Mouse (Mus musculus): Measurements from ENCODE around the gene Slc25a45.
A peak's percentile ranks its signal among the peaks of the same experiment; 100 is the strongest.

The Slc25a45 gene

DNA sequence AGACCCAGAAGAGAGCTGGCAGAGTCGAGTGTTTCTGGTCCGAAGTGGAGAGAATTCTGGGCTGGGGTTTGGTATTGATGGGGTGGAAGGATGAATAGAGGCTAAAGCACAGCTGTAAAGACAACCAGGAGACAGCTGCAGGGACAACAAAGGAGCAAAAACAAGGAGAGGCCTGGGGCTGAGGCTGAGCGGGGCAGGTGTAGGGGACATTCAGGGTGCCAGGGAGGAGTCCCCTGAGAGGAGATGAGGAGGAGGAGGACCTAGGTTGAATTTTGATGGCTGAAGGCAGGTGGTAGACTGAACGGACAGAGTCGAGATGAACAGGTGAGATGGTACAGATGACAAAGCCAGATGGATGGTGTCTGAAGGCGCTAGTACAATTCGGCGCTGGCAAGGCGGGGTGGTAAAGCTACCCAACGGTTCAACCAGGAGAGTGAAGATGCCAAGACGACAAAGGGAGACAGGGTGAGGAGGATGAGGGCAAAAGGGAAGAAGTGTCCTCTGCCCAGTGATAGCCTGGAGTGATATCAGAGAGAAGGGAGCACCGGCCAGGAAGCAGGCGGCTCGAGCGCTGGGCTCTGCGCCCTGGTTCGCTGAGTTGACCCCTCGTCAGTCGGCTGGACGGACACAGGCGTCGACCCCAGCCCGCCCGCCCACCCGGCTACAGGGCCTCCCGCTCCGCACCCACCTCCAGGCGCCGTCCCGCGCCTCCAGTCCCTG lies 15.8 kb downstream of the Slc25a45 start:
- peak; percentile 90 for DNase-seq

GRCm38 (mm10) chr19:5894002-5894678 lies 16.5 kb downstream of the Slc25a45 start, which contains the start of gene Tigd3:
Gene Tigd3, minus strand, starts transcription at chr19:5894149.
- DNase-seq = peak; percentile 100

DNA sequence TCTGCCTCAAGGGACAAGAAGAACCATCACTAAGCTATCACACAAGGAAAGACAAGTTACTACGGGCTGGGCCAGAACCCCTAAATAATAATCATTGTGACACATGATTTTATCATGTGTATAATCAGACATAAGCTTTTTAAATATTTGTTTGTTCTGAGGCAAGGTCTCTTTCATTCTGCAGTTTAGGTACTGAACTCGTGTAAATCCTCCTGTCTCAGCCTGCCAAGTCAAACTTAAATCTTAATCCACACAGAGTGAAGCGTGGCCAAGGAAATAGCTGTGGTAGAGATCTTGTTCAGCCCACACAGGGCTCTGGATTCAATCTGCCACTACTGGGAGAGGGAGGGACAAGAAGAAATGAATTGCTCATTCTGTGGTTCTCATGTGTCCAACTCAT lies 29.7 kb downstream of the Slc25a45 start:
- DNase-seq = no peak

DNA sequence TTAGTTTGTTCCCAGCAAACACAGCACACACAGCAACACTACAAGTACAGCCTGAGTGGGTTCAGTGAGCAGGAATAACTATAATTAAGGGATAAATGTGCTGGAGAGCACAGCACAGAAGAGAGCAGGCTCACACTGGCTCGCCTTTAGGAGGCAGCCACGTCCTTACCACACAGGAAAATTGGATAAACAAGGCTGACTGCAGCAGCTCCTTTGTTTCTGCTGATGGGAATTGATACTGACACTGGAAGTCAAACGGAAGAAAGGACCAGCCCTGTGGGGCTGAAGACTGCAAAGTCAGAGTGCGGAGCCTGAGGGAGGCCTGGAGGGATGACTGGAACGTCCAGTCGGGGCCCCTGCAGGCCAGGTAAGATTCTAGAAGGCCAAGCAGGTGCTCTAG lies 32.6 kb downstream of the Slc25a45 start:
- DNase-seq = no peak

DNA sequence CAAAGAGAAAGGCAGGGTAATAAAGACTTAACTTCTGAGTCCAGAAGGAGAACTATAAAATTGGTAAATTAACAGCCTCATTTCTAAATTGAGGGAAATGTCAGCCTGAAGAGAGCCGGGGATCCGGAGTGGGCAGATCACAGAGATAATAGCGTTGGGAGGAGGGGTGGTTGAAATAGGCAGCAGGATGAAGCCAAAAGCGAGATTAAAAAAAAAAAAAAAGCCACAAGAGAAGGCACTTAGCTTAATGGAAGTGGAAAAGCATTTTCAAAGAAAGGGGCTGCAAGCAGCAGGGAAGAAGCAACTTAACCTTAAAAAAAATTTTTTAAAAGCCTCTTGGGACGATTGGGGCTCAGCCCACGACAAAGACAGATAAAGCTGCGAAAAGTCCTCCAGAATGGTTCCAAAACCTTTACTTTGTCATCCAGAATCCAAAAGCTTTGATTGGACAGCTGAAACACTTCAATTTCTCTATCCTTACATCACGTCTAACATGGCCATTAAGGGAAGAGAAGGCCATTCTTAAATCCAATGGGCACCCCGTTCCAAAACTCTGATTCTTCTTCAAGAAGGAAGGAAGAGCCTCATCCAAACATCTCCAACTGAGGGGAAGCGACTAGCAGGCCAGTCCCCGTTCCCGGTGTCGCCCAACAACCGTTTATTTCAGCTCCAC lies 34.0 kb downstream of the Slc25a45 start:
- no peak for DNase-seq

- peak; percentile 100 for DNase-seq
These were observed 34.7 kb downstream of the Slc25a45 start for GRCm38 (mm10) chr19:5912103-5913006.

DNA sequence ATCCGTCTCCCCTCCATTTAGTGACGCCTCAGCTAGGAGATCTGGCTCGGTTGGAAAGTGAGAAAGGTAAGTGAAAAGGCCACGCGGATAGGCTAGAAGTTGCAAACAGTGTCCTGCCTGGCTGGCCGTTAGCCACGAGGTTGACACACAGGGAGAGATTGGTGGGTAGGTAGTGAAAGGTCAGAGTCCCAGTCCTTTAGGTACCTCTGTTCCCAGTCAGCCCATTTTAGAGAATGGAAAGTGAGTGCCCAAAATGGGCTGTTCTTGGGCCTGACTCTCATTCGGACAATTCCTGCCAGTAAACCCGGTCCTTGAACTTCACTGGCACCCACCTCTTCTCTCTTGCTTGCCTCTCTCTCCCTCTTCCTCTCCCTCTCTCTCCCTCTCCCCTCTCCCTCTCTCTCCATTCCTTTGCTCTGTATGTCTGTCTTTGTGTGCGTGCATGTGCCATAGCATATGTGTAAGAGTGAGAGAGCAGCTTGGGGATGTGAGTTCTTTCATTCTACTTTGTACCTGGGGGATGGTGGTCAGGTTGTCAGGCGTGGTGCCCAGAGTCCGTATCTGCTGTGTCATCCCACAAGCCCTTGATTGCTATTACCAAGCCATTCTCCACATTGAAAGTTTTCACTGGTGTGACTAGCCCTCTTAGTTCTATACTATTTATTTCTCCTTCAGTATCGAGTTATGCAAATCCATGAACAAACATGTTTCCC lies 35.6 kb downstream of the Slc25a45 start, which contains the start of gene Dpf2:
Dpf2 (minus strand) TSS at position 4 of the 713 bp plus-strand sequence.
- no peak for DNase-seq

- peak; percentile 98 for DNase-seq
These were observed 44.1 kb downstream of the Slc25a45 start for GRCm38 (mm10) chr19:5921715-5922114.

- peak; percentile 99 for DNase-seq
These were observed 44.7 kb downstream of the Slc25a45 start for GRCm38 (mm10) chr19:5922119-5922942.

DNA sequence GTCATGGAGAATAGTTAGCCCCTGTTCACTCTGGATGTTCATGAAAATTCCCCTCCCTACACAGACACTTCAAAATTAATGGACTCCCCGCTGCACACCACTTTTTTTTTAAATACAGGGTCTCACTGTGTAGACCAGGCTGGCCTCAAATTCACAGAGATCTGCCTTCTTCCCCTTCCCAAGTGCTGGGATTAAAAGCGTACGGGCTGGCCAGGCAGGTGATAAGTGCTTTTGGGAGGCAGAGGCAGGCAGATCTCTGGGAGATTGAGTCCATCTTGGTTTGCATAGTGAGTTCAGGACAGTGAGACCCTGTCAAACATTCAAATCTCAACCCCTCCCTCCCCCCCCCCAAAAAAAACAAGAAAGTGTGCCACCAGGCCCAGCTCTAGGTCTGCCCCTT lies 45.4 kb downstream of the Slc25a45 start:
- peak; percentile 89 for DNase-seq

DNA sequence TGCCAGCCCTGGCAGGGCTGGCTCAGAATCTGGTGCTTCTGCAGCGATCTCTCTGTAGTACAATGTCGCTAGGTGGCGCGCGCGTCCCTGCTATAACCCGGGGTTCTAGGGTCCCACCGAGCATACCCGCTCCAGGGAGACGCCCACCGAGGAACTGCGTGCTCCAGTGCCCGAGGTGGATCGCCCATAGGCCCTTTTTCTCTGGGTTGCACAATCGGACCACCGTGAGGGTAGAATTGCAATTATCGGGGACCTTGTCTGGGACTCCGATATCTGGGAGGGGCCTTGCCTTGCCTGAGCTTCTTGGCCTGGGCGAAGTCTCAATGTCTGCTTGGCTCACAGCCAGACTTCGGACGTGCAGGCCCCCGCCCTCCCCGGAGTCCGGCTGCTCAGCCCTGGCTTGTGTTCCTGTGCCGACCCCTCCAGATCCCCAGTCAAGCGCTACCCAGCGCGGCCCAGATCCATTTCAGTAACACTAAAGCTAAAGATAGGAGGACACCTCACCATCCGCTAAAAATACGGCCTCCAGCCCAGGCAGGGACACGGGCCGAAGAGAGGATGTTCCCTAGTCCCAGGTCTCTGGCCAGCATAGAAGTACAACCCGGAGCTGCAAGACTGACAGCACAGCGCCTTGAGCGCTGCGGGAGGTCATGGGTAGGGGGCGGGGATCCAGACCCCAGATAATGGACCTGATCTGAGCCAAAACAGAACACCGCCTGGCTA lies 46.5 kb downstream of the Slc25a45 start:
- DNase-seq = peak; percentile 99

GRCm38 (mm10) chr19:5924713-5925093 lies 47.1 kb downstream of the Slc25a45 start, which contains the start of gene Cdc42ep2:
Gene Cdc42ep2, minus strand, starts transcription at chr19:5924816.
- DNase-seq = peak; percentile 100

DNA sequence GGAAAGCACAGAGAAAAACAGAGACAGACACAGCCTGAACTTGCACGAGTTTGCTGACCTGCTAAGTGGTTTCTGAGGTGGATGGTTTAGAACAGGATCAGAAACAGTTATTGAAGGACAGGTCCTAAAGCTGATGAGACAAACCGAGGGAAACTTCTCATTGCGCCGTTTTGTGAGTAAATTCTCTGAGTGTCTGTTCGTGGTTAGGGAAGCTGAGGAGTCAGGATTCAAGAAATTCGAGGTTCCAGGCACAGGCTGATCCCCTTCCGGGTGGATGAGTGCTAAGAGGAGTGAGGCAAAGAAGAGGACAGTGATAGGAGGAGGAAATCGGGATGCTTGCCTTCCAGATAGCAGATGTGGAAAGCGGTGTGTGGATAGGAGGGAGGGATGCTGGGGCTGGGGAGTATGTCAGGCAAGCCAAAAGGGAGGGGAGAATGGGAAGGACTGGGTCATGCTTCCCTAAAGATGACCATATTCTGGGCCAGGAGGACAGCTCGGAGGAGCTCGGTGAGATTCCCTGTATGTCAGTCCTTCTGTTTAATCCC lies 47.8 kb downstream of the Slc25a45 start:
- peak; percentile 92 for DNase-seq

GRCm38 (mm10) chr19:5927026-5927425 lies 49.4 kb downstream of the Slc25a45 start:
- peak; percentile 92 for DNase-seq

- DNase-seq = peak; percentile 83
These were observed 49.9 kb downstream of the Slc25a45 start for GRCm38 (mm10) chr19:5927532-5927931.

GRCm38 (mm10) chr19:5928104-5928503 lies 50.5 kb downstream of the Slc25a45 start:
- peak; percentile 72 for DNase-seq

GRCm38 (mm10) chr19:5928546-5928945 lies 50.9 kb downstream of the Slc25a45 start:
- peak; percentile 90 for DNase-seq

GRCm38 (mm10) chr19:5929634-5930596 lies 52.3 kb downstream of the Slc25a45 start:
- peak; percentile 98 for DNase-seq

GRCm38 (mm10) chr19:5935266-5935665 lies 57.7 kb downstream of the Slc25a45 start:
- DNase-seq = peak; percentile 98

Data from heart, adult 11 months (tissue).